Mouse (Mus musculus): ENCODE measurements around the gene Frem1. TPM values are rescaled to one million over a fixed set of nuclear protein-coding genes. Genes with fewer than 3 reads are reported as not detected.
A peak's percentile ranks its signal among the peaks of the same experiment; 100 is the strongest.

Frem1 gene
- polyA plus RNA-seq, 1 experiment from 2014 or later, result 16.0 TPM

DNA sequence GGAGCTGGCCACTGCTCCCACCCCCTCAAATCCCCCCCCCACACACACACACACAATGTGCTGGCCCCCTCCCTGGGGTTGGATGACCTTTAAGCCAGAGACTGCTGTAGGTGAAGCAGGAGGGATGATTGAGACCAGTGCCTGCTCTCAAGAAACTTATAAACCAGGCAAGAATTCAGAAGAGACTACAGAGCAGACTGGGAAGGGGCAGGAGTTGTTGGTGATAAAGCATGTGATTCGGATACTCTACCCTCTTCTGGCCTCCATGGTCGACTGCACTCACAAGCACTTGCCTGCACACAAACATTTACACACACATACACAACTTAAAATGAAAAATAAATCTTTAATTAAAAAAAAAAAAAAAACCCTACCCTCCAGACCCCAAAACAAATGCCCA is 6.0 kb upstream of the Frem1 start:
- Histone ChIP-seq H3K9ac (ENCODE audit: low read depth, low read length) (no peak overlapping the region), H3K4me2 (ENCODE audit: low read depth, low read length) (no peak overlapping the region), H3K27ac (replicated peaks; ENCODE audit: low read depth, low read length) (no peak overlapping the region), H3K4me1 (ENCODE audit: control insufficient read depth, insufficient read depth, low read length) (0 out of 2 replicates have a peak, but pooled peaks cover 3% of the 10 kb centered on the region), H3K27me3 (replicated peaks; ENCODE audit: control insufficient read depth, insufficient read depth, low read length) (no peaks in the 10 kb centered on the region), H3K36me3 (ENCODE audit: control insufficient read depth, insufficient read depth, low read length) (no peaks in the 10 kb centered on the region), H3K4me3 (ENCODE audit: low read depth, low read length) (no peak overlapping the region), H3K9me3 (ENCODE audit: control insufficient read depth, low read length) (no peaks in the 10 kb centered on the region)
- no peak for DNase-seq (ENCODE audit: low spot score)
- ATAC-seq (ENCODE audit: low read depth), result no peak
- WGBS, result 52% methylated on average over 2 of the region's 2 CpGs

DNA sequence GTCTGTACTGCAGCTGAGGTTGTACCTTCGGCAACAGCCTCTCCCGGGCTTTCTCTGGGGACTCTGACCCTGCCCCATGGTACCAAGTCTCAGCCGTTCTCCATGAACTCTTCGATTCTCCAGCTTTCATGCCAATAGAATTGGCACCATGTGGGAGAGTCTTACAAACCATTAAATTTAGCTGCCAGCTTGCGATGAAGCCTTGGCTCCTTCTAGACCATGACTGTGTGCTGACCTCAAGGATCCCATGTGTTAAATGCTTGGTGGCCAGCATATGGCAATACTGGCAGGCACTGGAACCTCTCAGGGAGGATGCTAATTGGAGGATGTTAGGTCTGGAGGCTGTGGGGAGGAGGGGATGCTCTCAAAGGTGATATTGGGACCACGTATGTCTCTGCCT is 4.4 kb upstream of the Frem1 start:
- Histone ChIP-seq H3K36me3 (ENCODE audit: control insufficient read depth, insufficient read depth, low read length) (no peaks in the 10 kb centered on the region), H3K27ac (replicated peaks; ENCODE audit: low read depth, low read length) (no peak overlapping the region), H3K9ac (ENCODE audit: low read depth, low read length) (no peak overlapping the region), H3K27me3 (replicated peaks; ENCODE audit: control insufficient read depth, insufficient read depth, low read length) (no peaks in the 10 kb centered on the region), H3K4me2 (ENCODE audit: low read depth, low read length) (no peak overlapping the region), H3K4me3 (ENCODE audit: low read depth, low read length) (no peak overlapping the region), H3K9me3 (ENCODE audit: control insufficient read depth, low read length) (no peaks in the 10 kb centered on the region), H3K4me1 (ENCODE audit: control insufficient read depth, insufficient read depth, low read length) (peaks cover 6% of the 10 kb centered on the region)
- WGBS, result 87% methylated on average over 6 of the region's 6 CpGs
- no peak for ATAC-seq (ENCODE audit: low read depth)
- DNase-seq (ENCODE audit: low spot score), result no peak

DNA sequence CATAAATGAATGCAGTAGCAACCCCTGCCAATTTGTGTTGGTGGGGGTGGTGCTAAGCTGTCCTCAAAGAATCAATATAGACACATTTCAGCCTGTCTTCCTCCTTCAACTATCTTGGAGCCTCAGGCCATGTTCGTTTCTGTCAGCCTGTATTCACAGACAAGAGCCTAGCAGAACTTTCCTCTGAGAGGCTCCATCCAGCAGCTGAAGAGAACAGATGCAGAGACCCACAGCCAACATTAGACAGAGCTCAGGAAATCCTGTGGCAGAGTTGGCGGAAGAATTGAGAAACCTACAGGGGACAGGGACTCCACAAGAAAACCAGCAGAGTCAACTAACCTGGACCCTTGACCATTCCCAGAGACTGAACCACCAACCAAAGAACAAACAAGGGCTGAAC is 3.3 kb upstream of the Frem1 start:
- H3K9me3 ChIP-seq (ENCODE audit: control insufficient read depth, low read length), result no peaks in the 10 kb centered on the region
- no peak for ATAC-seq (ENCODE audit: low read depth)
- DNase-seq (ENCODE audit: low spot score), result no peak

DNA sequence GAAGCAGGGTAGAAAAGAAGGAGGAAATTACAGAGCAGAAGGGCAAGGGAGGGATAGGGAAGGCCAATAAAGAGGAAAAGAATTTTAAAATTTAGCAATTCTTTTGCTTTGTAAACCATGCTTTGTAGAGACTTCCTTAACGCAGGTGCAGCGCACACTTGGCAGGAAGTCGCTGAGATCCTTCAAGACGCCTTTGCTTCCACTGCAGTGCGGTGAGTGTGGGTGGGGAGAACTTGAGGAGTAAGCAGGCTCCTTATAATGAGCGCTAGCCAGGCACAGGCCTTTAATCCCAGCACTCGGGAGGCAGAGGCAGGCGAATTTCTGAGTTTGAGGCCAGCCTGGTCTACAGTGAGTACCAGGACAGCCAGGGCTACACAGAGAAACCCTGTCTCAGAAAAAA is 1.1 kb upstream of the Frem1 start:
- DNase-seq (ENCODE audit: low spot score) (no peak), ATAC-seq (ENCODE audit: low read depth) (no peak)
- Histone ChIP-seq H3K9me3 (ENCODE audit: control insufficient read depth, low read length) (no peaks in the 10 kb centered on the region), H3K4me2 (ENCODE audit: low read depth, low read length) (0 out of 2 replicates have a peak overlapping the region, but pooled peaks have one; percentile 49), H3K27ac (replicated peaks; ENCODE audit: low read depth, low read length) (no peak overlapping the region), H3K36me3 (ENCODE audit: control insufficient read depth, insufficient read depth, low read length) (no peaks in the 10 kb centered on the region), H3K4me1 (ENCODE audit: control insufficient read depth, insufficient read depth, low read length) (peaks cover 25% of the 10 kb centered on the region), H3K9ac (ENCODE audit: low read depth, low read length) (no peak overlapping the region), H3K4me3 (ENCODE audit: low read depth, low read length) (no peak overlapping the region), H3K27me3 (replicated peaks; ENCODE audit: control insufficient read depth, insufficient read depth, low read length) (no peaks in the 10 kb centered on the region)
- 82% methylated on average over 8 of the region's 8 CpGs for WGBS

More for the DNA sequence above, 3.3 kb upstream of the Frem1 start:
- H3K4me3 ChIP-seq (ENCODE audit: low read depth, low read length), result no peak overlapping the region
- no peaks in the 10 kb centered on the region for H3K36me3 ChIP-seq (ENCODE audit: control insufficient read depth, insufficient read depth, low read length)
- no peaks in the 10 kb centered on the region for H3K27me3 ChIP-seq (replicated peaks; ENCODE audit: control insufficient read depth, insufficient read depth, low read length)
- H3K9ac ChIP-seq (ENCODE audit: low read depth, low read length), result no peak overlapping the region
- H3K4me2 ChIP-seq (ENCODE audit: low read depth, low read length), result no peak overlapping the region
- H3K4me1 ChIP-seq (ENCODE audit: control insufficient read depth, insufficient read depth, low read length), result peaks cover 10% of the 10 kb centered on the region
- WGBS, result 52% methylated on average over 2 of the region's 2 CpGs
- H3K27ac ChIP-seq (replicated peaks; ENCODE audit: low read depth, low read length), result no peak overlapping the region

DNA sequence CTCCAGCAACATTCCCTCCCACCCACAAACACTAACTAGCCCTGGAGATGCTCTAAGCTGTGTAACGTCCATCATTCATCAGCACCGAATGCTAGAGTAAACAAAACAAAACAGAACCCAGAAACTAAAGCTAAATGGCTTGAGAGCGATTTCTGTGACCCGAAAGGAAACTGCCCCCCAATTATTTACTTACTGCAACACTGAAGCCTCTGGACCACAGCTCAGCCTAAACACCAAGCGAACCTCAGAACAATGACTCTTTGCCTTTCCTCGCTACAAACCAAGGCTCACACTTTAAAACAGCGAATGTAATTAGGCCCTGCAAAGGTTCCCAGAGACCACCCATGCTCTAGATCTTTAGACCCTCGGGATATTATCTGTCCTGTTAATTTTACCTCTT is 963 bp downstream of the Frem1 start:
- Histone ChIP-seq H3K27ac (replicated peaks; ENCODE audit: low read depth, low read length) (peak overlapping the region; percentile 79), H3K27me3 (replicated peaks; ENCODE audit: control insufficient read depth, insufficient read depth, low read length) (no peaks in the 10 kb centered on the region), H3K36me3 (ENCODE audit: control insufficient read depth, insufficient read depth, low read length) (no peaks in the 10 kb centered on the region), H3K9ac (ENCODE audit: low read depth, low read length) (peak overlapping the region; percentile 59), H3K4me2 (ENCODE audit: low read depth, low read length) (peak overlapping the region; percentile 49), H3K4me3 (ENCODE audit: low read depth, low read length) (peak overlapping the region; percentile 39), H3K4me1 (ENCODE audit: control insufficient read depth, insufficient read depth, low read length) (peaks cover 43% of the 10 kb centered on the region), H3K9me3 (ENCODE audit: control insufficient read depth, low read length) (no peaks in the 10 kb centered on the region)
- ATAC-seq (ENCODE audit: low read depth), result no peak
- 10% methylated on average over 8 of the region's 8 CpGs for WGBS
- DNase-seq (ENCODE audit: low spot score), result no peak

DNA sequence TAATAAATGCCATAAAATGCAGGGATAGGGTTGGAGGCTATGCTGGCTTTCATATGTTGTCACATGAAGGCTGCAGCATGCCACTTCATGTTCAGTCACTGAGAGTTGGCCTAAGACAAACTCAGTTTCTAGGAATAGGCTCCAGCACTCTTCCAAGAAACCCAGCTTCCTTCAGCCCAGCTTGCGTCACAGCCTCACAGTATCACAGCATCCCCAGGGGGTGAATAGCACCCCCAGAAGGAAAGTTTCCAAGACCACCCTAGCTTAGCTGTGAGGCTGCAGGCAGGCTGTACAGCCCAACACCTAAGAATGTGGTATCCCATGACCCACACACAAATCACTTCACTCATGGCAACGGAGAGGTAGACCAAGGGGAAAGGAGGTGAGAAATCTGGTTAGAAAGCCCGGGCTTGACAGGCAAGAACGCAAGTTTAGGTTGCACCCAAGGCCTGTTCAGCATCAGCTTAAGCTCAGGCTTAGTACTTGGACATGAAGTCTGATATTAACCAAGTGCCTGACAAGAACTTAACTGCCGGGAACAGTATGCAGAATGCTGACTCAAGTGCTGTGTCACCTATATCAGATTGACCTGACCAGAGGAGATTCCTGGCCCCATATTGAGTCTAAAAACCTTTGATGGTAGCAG is 1.9 kb downstream of the Frem1 start:
- DNase-seq (ENCODE audit: low spot score), result no peak
- 45% methylated on average over 5 of the region's 5 CpGs for WGBS
- peak overlapping the region; percentile 39 for H3K4me3 ChIP-seq (ENCODE audit: low read depth, low read length)
- H3K9ac ChIP-seq (ENCODE audit: low read depth, low read length), result peak overlapping the region; percentile 59
- H3K27me3 ChIP-seq (replicated peaks; ENCODE audit: control insufficient read depth, insufficient read depth, low read length), result no peaks in the 10 kb centered on the region
- H3K9me3 ChIP-seq (ENCODE audit: control insufficient read depth, low read length), result no peaks in the 10 kb centered on the region
- no peaks in the 10 kb centered on the region for H3K36me3 ChIP-seq (ENCODE audit: control insufficient read depth, insufficient read depth, low read length)
- H3K27ac ChIP-seq (replicated peaks; ENCODE audit: low read depth, low read length), result peak overlapping the region; percentile 79
- peak overlapping the region; percentile 49 for H3K4me2 ChIP-seq (ENCODE audit: low read depth, low read length)
- peaks cover 52% of the 10 kb centered on the region for H3K4me1 ChIP-seq (ENCODE audit: control insufficient read depth, insufficient read depth, low read length)
- ATAC-seq (ENCODE audit: low read depth), result no peak

DNA sequence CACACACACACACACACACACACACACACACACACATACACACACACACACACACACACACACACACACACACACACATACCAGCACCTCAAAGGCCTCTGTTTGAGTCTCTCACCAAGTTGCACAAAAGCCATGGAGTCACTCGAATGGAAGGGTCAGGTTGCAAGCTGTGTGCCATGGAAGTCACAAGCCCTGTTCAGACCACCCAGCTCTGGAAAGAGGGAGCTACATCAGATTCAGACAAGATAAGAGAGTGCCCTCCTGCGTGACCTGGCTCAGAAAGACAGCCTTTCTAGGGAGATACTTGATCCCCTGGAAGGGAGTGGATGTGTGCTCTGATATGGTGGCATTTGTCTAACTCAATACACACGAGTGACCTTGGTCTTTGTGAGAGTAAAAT is 2.9 kb downstream of the Frem1 start:
- no peak overlapping the region for H3K27ac ChIP-seq (replicated peaks; ENCODE audit: low read depth, low read length)
- no peak overlapping the region for H3K9ac ChIP-seq (ENCODE audit: low read depth, low read length)
- no peaks in the 10 kb centered on the region for H3K27me3 ChIP-seq (replicated peaks; ENCODE audit: control insufficient read depth, insufficient read depth, low read length)
- peak overlapping the region; percentile 39 for H3K4me3 ChIP-seq (ENCODE audit: low read depth, low read length)
- 26% methylated on average over 3 of the region's 3 CpGs for WGBS
- H3K36me3 ChIP-seq (ENCODE audit: control insufficient read depth, insufficient read depth, low read length), result no peaks in the 10 kb centered on the region
- peak overlapping the region; percentile 49 for H3K4me2 ChIP-seq (ENCODE audit: low read depth, low read length)
- peaks cover 57% of the 10 kb centered on the region for H3K4me1 ChIP-seq (ENCODE audit: control insufficient read depth, insufficient read depth, low read length)
- no peak for DNase-seq (ENCODE audit: low spot score)
- ATAC-seq (ENCODE audit: low read depth), result no peak
- H3K9me3 ChIP-seq (ENCODE audit: control insufficient read depth, low read length), result no peaks in the 10 kb centered on the region

DNA sequence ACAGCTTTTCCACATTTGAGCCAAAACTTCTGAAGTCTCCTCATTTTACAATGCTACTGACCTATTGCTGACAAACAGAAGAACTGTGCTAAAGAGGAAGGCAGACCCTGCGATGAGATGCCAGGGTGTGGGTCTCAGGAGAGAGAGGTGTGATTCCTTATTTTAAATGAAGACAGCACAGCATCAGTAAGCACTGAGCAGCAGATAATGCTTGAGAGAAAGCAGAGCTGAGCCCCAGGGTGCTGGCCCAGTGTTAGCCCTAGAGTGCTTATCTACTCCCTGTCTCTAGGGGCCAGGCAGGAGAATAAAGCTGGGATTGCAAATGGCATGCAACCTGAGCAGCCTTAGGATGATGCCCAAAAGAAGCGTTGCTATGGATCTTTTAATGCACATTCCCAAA is 3.6 kb downstream of the Frem1 start:
- DNase-seq (ENCODE audit: low spot score), result no peak
- Histone ChIP-seq H3K4me1 (ENCODE audit: control insufficient read depth, insufficient read depth, low read length) (peaks cover 57% of the 10 kb centered on the region), H3K9ac (ENCODE audit: low read depth, low read length) (no peak overlapping the region), H3K9me3 (ENCODE audit: control insufficient read depth, low read length) (no peaks in the 10 kb centered on the region), H3K4me2 (ENCODE audit: low read depth, low read length) (peak overlapping the region; percentile 49), H3K36me3 (ENCODE audit: control insufficient read depth, insufficient read depth, low read length) (no peaks in the 10 kb centered on the region), H3K27me3 (replicated peaks; ENCODE audit: control insufficient read depth, insufficient read depth, low read length) (no peaks in the 10 kb centered on the region), H3K27ac (replicated peaks; ENCODE audit: low read depth, low read length) (peak overlapping the region; percentile 24; the same call in 1 of the 2 replicates), H3K4me3 (ENCODE audit: low read depth, low read length) (peak overlapping the region; percentile 39; the same call in 1 of the 2 replicates)
- 13% methylated on average over 2 of the region's 2 CpGs for WGBS
- ATAC-seq (ENCODE audit: low read depth), result no peak

DNA sequence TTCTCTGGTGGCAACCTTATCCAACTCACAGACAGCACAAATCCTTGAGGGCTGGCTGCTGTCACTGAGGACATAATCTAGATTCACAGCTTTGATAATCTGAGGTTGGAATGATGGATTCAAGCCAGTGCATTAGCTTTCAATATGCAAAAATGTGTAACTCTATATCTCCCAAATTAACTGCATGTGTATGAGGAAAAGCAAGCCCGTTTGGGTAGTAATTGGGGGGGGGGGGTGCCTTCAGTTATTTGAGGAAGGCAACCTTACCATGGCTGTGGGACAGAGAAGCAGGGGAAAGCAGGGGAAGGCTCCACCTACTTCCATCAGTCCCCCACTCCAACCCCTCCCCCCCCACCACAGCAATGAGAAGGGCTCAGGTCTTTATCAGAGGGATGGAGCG is 5.3 kb downstream of the Frem1 start:
- 30% methylated on average over 2 of the region's 2 CpGs for WGBS
- H3K27ac ChIP-seq (replicated peaks; ENCODE audit: low read depth, low read length), result 0 out of 2 replicates have a peak overlapping the region, but pooled peaks have one; percentile 18
- H3K4me3 ChIP-seq (ENCODE audit: low read depth, low read length), result no peak overlapping the region
- no peaks in the 10 kb centered on the region for H3K9me3 ChIP-seq (ENCODE audit: control insufficient read depth, low read length)
- peak overlapping the region; percentile 49 for H3K4me2 ChIP-seq (ENCODE audit: low read depth, low read length)
- no peak overlapping the region for H3K9ac ChIP-seq (ENCODE audit: low read depth, low read length)
- H3K27me3 ChIP-seq (replicated peaks; ENCODE audit: control insufficient read depth, insufficient read depth, low read length), result no peaks in the 10 kb centered on the region
- no peaks in the 10 kb centered on the region for H3K36me3 ChIP-seq (ENCODE audit: control insufficient read depth, insufficient read depth, low read length)
- H3K4me1 ChIP-seq (ENCODE audit: control insufficient read depth, insufficient read depth, low read length), result peaks cover 54% of the 10 kb centered on the region
- DNase-seq (ENCODE audit: low spot score) (peak; percentile 65), ATAC-seq (ENCODE audit: low read depth) (no peak)
